Mouse (Mus musculus): ENCODE data around the gene Bcl2l12. TPM values are rescaled to one million over a fixed set of nuclear protein-coding genes. Genes with fewer than 3 reads are reported as not detected.

The Bcl2l12 gene
- total RNA-seq, 2 experiments from 2014 or later: 4.4 to 4.7 TPM

GRCm38 (mm10) chr7:44960512-44960910 lies 38.0 kb downstream of the Bcl2l12 start:
- no peak for DNase-seq
- intact Hi-C loops (cut with DNase I): no loop called here

GRCm38 (mm10) chr7:44959874-44960511 lies 38.5 kb downstream of the Bcl2l12 start:
- DNase-seq: no peak
- intact Hi-C loops (cut with DNase I): no loop called here

GRCm38 (mm10) chr7:44959281-44959680 lies 39.2 kb downstream of the Bcl2l12 start:
- no peak for DNase-seq
- intact Hi-C loops (cut with DNase I): no loop called here

DNA sequence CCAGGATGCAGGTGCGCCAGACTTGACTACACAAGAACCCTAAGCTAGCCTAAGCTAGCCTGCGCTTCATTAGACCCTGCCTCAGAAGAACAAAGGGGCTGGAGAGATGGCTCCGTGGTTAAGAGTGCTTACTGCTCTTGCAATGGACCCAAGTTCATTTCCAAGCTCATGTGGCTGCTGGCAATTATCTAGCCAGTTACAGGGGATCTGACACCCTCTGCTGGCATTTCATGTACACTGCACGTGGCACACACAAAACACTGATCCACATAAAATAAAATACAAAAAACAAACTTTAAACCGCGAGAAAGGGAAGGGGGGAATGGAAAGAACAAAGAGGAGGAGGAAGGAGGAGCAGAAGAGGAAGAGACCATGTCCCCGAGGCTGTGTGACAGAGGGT lies 40.3 kb downstream of the Bcl2l12 start:
- intact Hi-C loops (cut with DNase I): no loop called here
- DNase-seq: peak; percentile 51

GRCm38 (mm10) chr7:44957183-44957835 lies 41.2 kb downstream of the Bcl2l12 start:
- no peak for DNase-seq
- intact Hi-C loops (cut with DNase I): no loop called here

GRCm38 (mm10) chr7:44956266-44956665 lies 42.2 kb downstream of the Bcl2l12 start:
- intact Hi-C loops (cut with DNase I): no loop called here
- no peak for DNase-seq

DNA sequence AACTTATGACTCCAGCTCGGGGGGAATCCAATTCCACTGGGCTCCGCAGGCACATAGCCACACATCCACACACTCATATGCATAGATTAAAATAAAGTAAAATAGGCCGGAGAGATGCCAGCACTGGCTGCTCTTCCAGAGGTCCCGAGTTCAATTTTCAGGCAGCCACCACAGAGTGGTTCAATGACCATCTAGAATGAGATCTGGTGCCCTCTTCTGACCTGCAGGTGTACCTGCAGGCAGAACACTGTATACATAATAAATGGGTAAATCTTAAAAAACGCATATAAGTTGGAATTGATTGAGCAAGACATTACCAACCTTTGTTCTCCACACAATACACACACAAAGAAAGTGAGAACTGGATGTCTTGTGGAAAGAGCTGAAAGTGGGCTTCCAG lies 42.9 kb downstream of the Bcl2l12 start:
- no peak for DNase-seq
- intact Hi-C loops (cut with DNase I): no loop called here

GRCm38 (mm10) chr7:44954091-44954885 lies 44.2 kb downstream of the Bcl2l12 start:
- DNase-seq: no peak
- intact Hi-C loops (cut with DNase I): no loop called here

DNA sequence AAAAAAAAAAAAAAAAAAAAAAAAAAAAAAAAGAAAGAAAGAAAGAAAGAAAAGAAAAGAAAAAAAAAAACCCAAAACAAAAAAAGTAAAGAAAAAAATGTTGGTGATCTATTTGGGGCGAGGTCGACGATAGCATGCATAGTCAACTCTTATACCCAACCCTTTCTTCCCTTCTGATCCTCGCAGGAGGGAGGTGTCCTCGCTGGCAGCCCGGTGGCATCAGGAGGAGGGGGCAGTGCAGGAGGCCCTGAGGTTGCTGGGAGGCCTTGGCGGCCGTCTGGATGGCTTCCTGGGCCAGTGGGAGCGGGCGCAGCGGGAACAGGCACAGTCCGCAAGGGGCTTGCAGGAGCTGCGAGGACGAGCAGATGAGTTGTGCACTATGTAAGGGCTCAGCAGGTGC lies 45.0 kb downstream of the Bcl2l12 start:
- intact Hi-C loops (cut with DNase I): no loop called here
- no peak for DNase-seq

DNA sequence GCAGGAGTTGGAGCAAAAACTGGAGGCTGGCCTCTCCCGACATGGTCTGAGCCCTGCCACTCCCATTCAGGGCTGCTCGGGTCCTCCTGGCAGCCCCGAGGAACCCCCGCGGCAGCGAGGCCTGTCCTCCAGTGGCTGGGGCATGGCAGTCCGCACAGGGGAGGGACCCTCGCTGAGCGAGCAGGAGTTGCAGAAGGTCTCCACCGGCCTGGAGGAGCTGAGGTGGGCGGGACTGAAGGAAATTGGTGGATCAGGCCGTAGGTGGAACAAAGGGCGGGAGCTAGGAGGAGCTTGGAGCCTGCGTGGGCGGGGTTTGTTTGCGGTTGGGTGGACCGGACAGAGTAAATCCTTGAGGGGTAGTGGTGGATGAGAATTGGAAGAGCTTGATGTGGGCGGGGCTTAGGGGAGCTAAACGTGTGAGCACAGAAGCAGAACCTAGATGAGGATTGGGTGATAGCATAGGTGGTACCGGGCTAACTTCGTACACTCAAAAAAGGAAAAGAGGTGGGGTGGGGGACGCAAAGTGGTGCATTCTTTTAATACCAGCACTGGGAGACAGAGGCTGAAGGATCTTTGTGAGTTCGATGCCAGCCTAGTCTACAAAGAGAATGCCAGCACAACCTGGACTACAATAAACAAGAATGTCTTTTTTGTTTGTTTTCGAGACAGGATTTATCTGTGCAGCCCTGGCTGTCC lies 45.8 kb downstream of the Bcl2l12 start:
- DNase-seq: peak; percentile 83
- intact Hi-C loops (cut with DNase I): no loop called here

DNA sequence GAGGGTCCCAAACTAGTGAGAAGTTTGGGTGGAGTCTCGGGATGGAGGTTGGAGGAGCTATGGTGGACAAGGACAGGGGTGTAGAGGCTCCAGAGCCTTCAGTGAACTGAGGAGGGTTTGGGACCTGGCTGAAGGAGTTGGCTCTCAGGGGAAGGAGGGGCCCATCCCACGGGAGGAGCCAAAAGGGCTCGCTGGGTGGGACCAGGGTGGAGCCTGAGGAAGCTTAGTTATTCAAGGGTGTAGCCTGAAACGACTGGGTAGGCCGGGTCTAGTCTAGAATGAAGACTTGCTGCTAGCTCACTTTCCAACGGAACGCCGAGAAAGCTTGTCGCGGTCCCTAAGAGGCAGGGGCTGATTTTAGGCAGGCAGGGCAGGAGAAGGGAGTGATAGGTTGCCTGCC lies 46.6 kb downstream of the Bcl2l12 start:
- intact Hi-C loops (cut with DNase I): no loop called here
- DNase-seq: no peak

- intact Hi-C loops (cut with DNase I): no loop called here
- DNase-seq: no peak
Observed at GRCm38 (mm10) chr7:44949922-44950321, 48.6 kb downstream of the Bcl2l12 start.

GRCm38 (mm10) chr7:44942904-44943303 lies 55.6 kb downstream of the Bcl2l12 start, which contains the start of gene Tsks:
Gene Tsks (plus strand): TSS chr7:44943204.
- intact Hi-C loops (cut with DNase I): no loop called here
- DNase-seq: no peak

Small RNA genes within 50 kb of the gene (microRNA-seq; reads per million reads assigned to microRNA genes)
- 0.90 reads per million for gene Mir7054

Other genes starting within 250 kb of the Bcl2l12 start
- gene Zfp473, start 247.7 kb downstream of the Bcl2l12 start, total RNA-seq (2021): under 1 TPM; 0.84 to 0.91 TPM
- gene Nup62, start 182.6 kb downstream of the Bcl2l12 start, total RNA-seq (2021): 10 to 100 TPM; 50.3 to 51.1 TPM
- 1 to 10 TPM; 1.0 TPM for gene Il4i1, start 182.3 kb downstream of the Bcl2l12 start, total RNA-seq (2021)
- 10 to 100 TPM; 22.6 to 23.5 TPM for gene Atf5, start 182.1 kb downstream of the Bcl2l12 start, total RNA-seq (2021)
- 10 to 100 TPM; 74.1 to 85.4 TPM for gene Akt1s1, start 149.7 kb downstream of the Bcl2l12 start, total RNA-seq (2021)
- 10 to 100 TPM; 57.1 to 68.3 TPM for gene Tbc1d17, start 149.6 kb downstream of the Bcl2l12 start, total RNA-seq (2021)
- gene Pnkp, start 141.6 kb downstream of the Bcl2l12 start, total RNA-seq (2021): 10 to 100 TPM; 27.5 to 29.3 TPM
- 100 to 1,000 TPM; 423 to 428 TPM for gene Ptov1, start 128.9 kb downstream of the Bcl2l12 start, total RNA-seq (2021)
- 100 to 1,000 TPM; 117 to 122 TPM for gene Med25, start 106.0 kb downstream of the Bcl2l12 start, total RNA-seq (2021)
- 10 to 100 TPM; 10.5 to 13.1 TPM for gene Fuz, start 102.6 kb downstream of the Bcl2l12 start, total RNA-seq (2021)
- 100 to 1,000 TPM; 232 to 258 TPM for gene Ap2a1, start 69.2 kb downstream of the Bcl2l12 start, total RNA-seq (2021)
- not detected for gene Tsks, start 55.5 kb downstream of the Bcl2l12 start, total RNA-seq (2021)
- gene Cpt1c, start 23.9 kb downstream of the Bcl2l12 start, total RNA-seq (2021): 10 to 100 TPM; 59.7 to 68.8 TPM
- 100 to 1,000 TPM; 485 to 487 TPM for gene Prmt1, start 12.1 kb downstream of the Bcl2l12 start, total RNA-seq (2021)
- gene Irf3, start 1.1 kb downstream of the Bcl2l12 start, total RNA-seq (2021): 10 to 100 TPM; 34.8 to 37.9 TPM
- gene Scaf1, start 17.7 kb upstream of the Bcl2l12 start, total RNA-seq (2021): 100 to 1,000 TPM; 154 TPM
- 1 to 10 TPM; 6.9 to 7.2 TPM for gene Rras, start 19.2 kb upstream of the Bcl2l12 start, total RNA-seq (2021)
- 10 to 100 TPM; 77.9 to 80.6 TPM for gene Prr12, start 54.2 kb upstream of the Bcl2l12 start, total RNA-seq (2021)
- gene Nosip, start 63.7 kb upstream of the Bcl2l12 start, total RNA-seq (2021): 10 to 100 TPM; 44.8 to 47.6 TPM
- gene Prrg2, start 64.0 kb upstream of the Bcl2l12 start, total RNA-seq (2021): 1 to 10 TPM; 6.2 to 7.2 TPM
- gene Rcn3, start 93.5 kb upstream of the Bcl2l12 start, total RNA-seq (2021): 10 to 100 TPM; 13.0 to 16.7 TPM
- 10 to 100 TPM; 17.7 to 18.3 TPM for gene Fcgrt, start 105.1 kb upstream of the Bcl2l12 start, total RNA-seq (2021)
- gene Rps11, start 125.7 kb upstream of the Bcl2l12 start, total RNA-seq (2021): 100 to 1,000 TPM; 707 to 729 TPM
- gene Rpl13a, start 130.0 kb upstream of the Bcl2l12 start, total RNA-seq (2021): 1,000 to 10,000 TPM in 1 of 2 experiments, 100 to 1,000 TPM in 1; 958 to 1,083 TPM
- under 1 TPM in 1 of 2 experiments, not detected in 1; 0.50 TPM for gene Gm45713, start 137.5 kb upstream of the Bcl2l12 start, total RNA-seq (2021)
- gene Flt3l, start 137.7 kb upstream of the Bcl2l12 start, total RNA-seq (2021): 1 to 10 TPM; 2.8 to 3.0 TPM
- 100 to 1,000 TPM; 100 to 101 TPM for gene Pih1d1, start 155.6 kb upstream of the Bcl2l12 start, total RNA-seq (2021)
- gene Aldh16a1, start 155.9 kb upstream of the Bcl2l12 start, total RNA-seq (2021): 10 to 100 TPM; 16.7 to 16.9 TPM
- gene Slc17a7, start 165.2 kb upstream of the Bcl2l12 start, total RNA-seq (2021): 100 to 1,000 TPM; 267 to 292 TPM
- gene Gfy, start 180.9 kb upstream of the Bcl2l12 start, total RNA-seq (2021): under 1 TPM in 1 of 2 experiments, not detected in 1; 0.38 TPM
- gene Pth2, start 182.3 kb upstream of the Bcl2l12 start, total RNA-seq (2021): not detected
- 1 to 10 TPM; 1.1 to 1.9 TPM for gene Ccdc155, start 206.2 kb upstream of the Bcl2l12 start, total RNA-seq (2021)
- gene Dkkl1, start 213.4 kb upstream of the Bcl2l12 start, total RNA-seq (2021): 10 to 100 TPM; 14.5 to 18.3 TPM
- gene Tead2, start 217.0 kb upstream of the Bcl2l12 start, total RNA-seq (2021): 10 to 100 TPM; 15.1 to 17.6 TPM
- gene Cd37, start 240.4 kb upstream of the Bcl2l12 start, total RNA-seq (2021): 1 to 10 TPM; 2.5 to 2.6 TPM
- gene Slc6a16, start 242.4 kb upstream of the Bcl2l12 start, total RNA-seq (2021): 1 to 10 TPM; 1.2 to 1.8 TPM